Mouse (Mus musculus) macrophage (primary cell): ENCODE measurements around the gene Hs2st1. TPM values are rescaled to one million over a fixed set of nuclear protein-coding genes. Genes with fewer than 3 reads are reported as not detected.

ENCODE experiments used
- H3K27ac ChIP-seq: fragments of 350-480 bp; formaldehyde crosslinking; 2 replicates; pipeline ENCODE4 v1.9.0; 2021
- H3K36me3 ChIP-seq: fragments of 350-480 bp; formaldehyde crosslinking; 2 replicates; pipeline ENCODE4 v1.9.0; 2021; ENCODE audit errors: inconsistent target
- H3K4me3 ChIP-seq: fragments of 350-480 bp; formaldehyde crosslinking; 2 replicates; pipeline ENCODE4 v1.9.0; 2021; ENCODE audit errors: inconsistent target
- H3K79me2 ChIP-seq: fragments of 350-480 bp; formaldehyde crosslinking; 2 replicates; pipeline ENCODE4 v1.9.0; 2021; ENCODE audit errors: inconsistent target
- WGBS: methylation state at CpG from one replicate; pipeline ENCODE4 v1.1.7; 2026; ENCODE audit warnings: inconsistent platforms; ENCODE audit not compliant: missing documents; 5-methylcytosine and 5-hydroxymethylcytosine counted together
- polyA plus RNA-seq: library from polyadenylated mRNA; stranded (reverse); fragments of 250-400 nt; gene quantifications from 3 replicates; pipeline ENCODE4 v1.2.4, GENCODE M21; 2018; ENCODE audit warnings: inconsistent platforms

The Hs2st1 gene
- polyA plus RNA-seq, 1 experiment from 2014 or later = 14.6 TPM

- H3K27ac ChIP-seq = no peak overlapping the region
- H3K4me3 ChIP-seq = no peak overlapping the region
- H3K79me2 ChIP-seq = no peaks in the 10 kb centered on the region
- no peaks in the 10 kb centered on the region; the same call in 1 of the 2 replicates for H3K36me3 ChIP-seq
- 97% methylated on average over 14 of the region's 14 CpGs for WGBS
These were observed 132.0 kb downstream of the Hs2st1 start for GRCm38 (mm10) chr3:144437871-144438398.

- Histone ChIP-seq H3K4me3 (no peak overlapping the region), H3K27ac (no peak overlapping the region), H3K79me2 (no peaks in the 10 kb centered on the region), H3K36me3 (no peaks in the 10 kb centered on the region; the same call in 1 of the 2 replicates)
- 90% methylated on average over 3 of the region's 3 CpGs for WGBS
These were observed 133.9 kb downstream of the Hs2st1 start for GRCm38 (mm10) chr3:144436076-144436475.

GRCm38 (mm10) chr3:144435281-144435680 lies 134.7 kb downstream of the Hs2st1 start:
- H3K36me3 ChIP-seq = no peaks in the 10 kb centered on the region; the same call in 1 of the 2 replicates
- no peak overlapping the region for H3K4me3 ChIP-seq
- no peaks in the 10 kb centered on the region for H3K79me2 ChIP-seq
- no peak overlapping the region for H3K27ac ChIP-seq
- WGBS = 97% methylated on average over 16 of the region's 16 CpGs

- WGBS = 78% methylated on average over 17 of the region's 17 CpGs
- Histone ChIP-seq H3K36me3 (no peaks in the 10 kb centered on the region; the same call in 1 of the 2 replicates), H3K4me3 (no peak overlapping the region), H3K79me2 (no peaks in the 10 kb centered on the region), H3K27ac (no peak overlapping the region)
These were observed 135.7 kb downstream of the Hs2st1 start for GRCm38 (mm10) chr3:144434276-144434675.

- 90% methylated on average over 7 of the region's 7 CpGs for WGBS
- H3K36me3 ChIP-seq = no peaks in the 10 kb centered on the region; the same call in 1 of the 2 replicates
These were observed 136.9 kb downstream of the Hs2st1 start for GRCm38 (mm10) chr3:144433039-144433438.

GRCm38 (mm10) chr3:144432143-144432577 lies 137.8 kb downstream of the Hs2st1 start:
- WGBS = 89% methylated on average over 10 of the region's 10 CpGs

More at GRCm38 (mm10) chr3:144433039-144433438, 136.9 kb downstream of the Hs2st1 start:
- H3K4me3 ChIP-seq = no peak overlapping the region
- H3K79me2 ChIP-seq = no peaks in the 10 kb centered on the region
- H3K27ac ChIP-seq = no peak overlapping the region

GRCm38 (mm10) chr3:144428514-144429431 lies 141.2 kb downstream of the Hs2st1 start:
- H3K27ac ChIP-seq = no peak overlapping the region
- WGBS = 88% methylated on average over 8 of the region's 8 CpGs
- no peak overlapping the region for H3K4me3 ChIP-seq
- no peaks in the 10 kb centered on the region; the same call in 1 of the 2 replicates for H3K36me3 ChIP-seq
- no peaks in the 10 kb centered on the region for H3K79me2 ChIP-seq

More at GRCm38 (mm10) chr3:144432143-144432577, 137.8 kb downstream of the Hs2st1 start:
- no peaks in the 10 kb centered on the region; the same call in 1 of the 2 replicates for H3K36me3 ChIP-seq
- no peaks in the 10 kb centered on the region for H3K79me2 ChIP-seq
- no peak overlapping the region for H3K4me3 ChIP-seq
- H3K27ac ChIP-seq = no peak overlapping the region

GRCm38 (mm10) chr3:144425041-144425448 lies 144.9 kb downstream of the Hs2st1 start:
- H3K4me3 ChIP-seq = no peak overlapping the region
- H3K36me3 ChIP-seq = no peaks in the 10 kb centered on the region
- 85% methylated on average over 4 of the region's 4 CpGs for WGBS
- H3K79me2 ChIP-seq = no peaks in the 10 kb centered on the region
- no peak overlapping the region for H3K27ac ChIP-seq

GRCm38 (mm10) chr3:144421404-144422180 lies 148.4 kb downstream of the Hs2st1 start:
- no peaks in the 10 kb centered on the region for H3K36me3 ChIP-seq
- WGBS = 87% methylated on average over 7 of the region's 7 CpGs
- H3K27ac ChIP-seq = no peak overlapping the region
- H3K4me3 ChIP-seq = no peak overlapping the region
- no peaks in the 10 kb centered on the region for H3K79me2 ChIP-seq

- no peaks in the 10 kb centered on the region for H3K36me3 ChIP-seq
- H3K79me2 ChIP-seq = no peaks in the 10 kb centered on the region
- H3K4me3 ChIP-seq = no peak overlapping the region
- no peak overlapping the region for H3K27ac ChIP-seq
- 92% methylated on average over 7 of the region's 7 CpGs for WGBS
These were observed 156.2 kb downstream of the Hs2st1 start for GRCm38 (mm10) chr3:144413821-144414220.

- WGBS = 20% methylated on average over 10 of the region's 10 CpGs
- Histone ChIP-seq H3K36me3 (no peaks in the 10 kb centered on the region), H3K27ac (no peak overlapping the region), H3K79me2 (no peaks in the 10 kb centered on the region), H3K4me3 (no peak overlapping the region)
These were observed 157.3 kb downstream of the Hs2st1 start for GRCm38 (mm10) chr3:144412538-144413272.

- Histone ChIP-seq H3K36me3 (no peaks in the 10 kb centered on the region), H3K4me3 (no peak overlapping the region), H3K27ac (no peak overlapping the region), H3K79me2 (no peaks in the 10 kb centered on the region)
- 75% methylated on average over 8 of the region's 8 CpGs for WGBS
These were observed 158.2 kb downstream of the Hs2st1 start for GRCm38 (mm10) chr3:144411650-144412278.

GRCm38 (mm10) chr3:144411051-144411542 lies 158.9 kb downstream of the Hs2st1 start:
- Histone ChIP-seq H3K79me2 (no peaks in the 10 kb centered on the region), H3K36me3 (no peaks in the 10 kb centered on the region), H3K27ac (no peak overlapping the region), H3K4me3 (no peak overlapping the region)
- WGBS = 52% methylated on average over 5 of the region's 5 CpGs
